Mouse (Mus musculus) layer of hippocampus, adult 9-11 months (tissue): Measurements from ENCODE around the gene Usp4.

ENCODE experiments used
- DNase-seq: peaks from one replicate; pipeline ENCODE4 v3.0.0; 2022

Usp4 gene

DNA sequence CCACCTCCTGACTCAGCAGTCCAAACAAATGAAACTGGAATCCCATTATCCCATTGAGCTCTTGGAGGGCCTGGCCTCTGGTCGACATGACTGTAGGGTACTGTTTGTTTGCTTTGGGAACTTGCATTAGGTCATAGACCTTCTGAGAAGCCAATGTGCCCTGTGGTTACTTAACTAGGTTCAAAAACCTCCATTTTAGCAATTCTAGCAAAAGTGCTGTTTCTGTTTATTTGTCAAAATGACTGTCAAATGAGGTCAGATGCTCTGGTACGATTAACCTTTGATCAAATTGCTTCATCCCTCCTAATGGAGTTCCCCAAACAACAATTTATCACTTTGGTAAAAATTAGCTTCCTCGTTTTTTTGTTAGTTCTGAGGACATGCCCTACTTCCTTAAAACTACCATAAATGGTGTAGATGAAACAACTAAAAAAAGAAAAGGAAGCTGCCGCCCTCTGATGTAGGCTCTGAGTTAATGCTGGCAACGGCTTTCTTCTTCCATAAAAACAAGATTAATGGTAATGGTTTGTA, 5.3 kb upstream of the Usp4 start:
- DNase-seq = no peak

DNA sequence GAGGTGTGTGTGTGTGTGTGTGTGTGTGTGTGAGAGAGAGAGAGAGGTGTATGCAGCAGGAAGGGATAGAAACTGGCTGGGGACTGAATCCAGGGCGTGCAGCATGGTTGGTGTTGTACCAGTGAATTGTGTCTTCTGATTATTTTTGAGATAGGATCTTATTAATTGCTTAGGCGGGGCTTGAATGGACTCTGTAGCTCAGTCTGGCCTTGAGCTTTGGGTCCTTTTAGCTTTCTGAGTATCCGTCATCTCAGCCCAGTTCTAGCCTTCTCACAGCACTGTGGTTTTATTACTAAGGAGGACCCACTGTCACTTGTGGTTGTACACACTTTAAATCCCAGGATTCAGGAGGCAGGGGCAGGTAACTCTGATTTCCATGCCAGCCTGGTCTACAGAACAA, 4.3 kb upstream of the Usp4 start:
- no peak for DNase-seq

GRCm38 (mm10) chr9:108343835-108344234, 3.8 kb upstream of the Usp4 start:
- DNase-seq = no peak

- DNase-seq = no peak
These were observed 3.2 kb upstream of the Usp4 start for GRCm38 (mm10) chr9:108344471-108344870.

- DNase-seq = no peak
These were observed 629 bp upstream of the Usp4 start for GRCm38 (mm10) chr9:108347024-108347423.

DNA sequence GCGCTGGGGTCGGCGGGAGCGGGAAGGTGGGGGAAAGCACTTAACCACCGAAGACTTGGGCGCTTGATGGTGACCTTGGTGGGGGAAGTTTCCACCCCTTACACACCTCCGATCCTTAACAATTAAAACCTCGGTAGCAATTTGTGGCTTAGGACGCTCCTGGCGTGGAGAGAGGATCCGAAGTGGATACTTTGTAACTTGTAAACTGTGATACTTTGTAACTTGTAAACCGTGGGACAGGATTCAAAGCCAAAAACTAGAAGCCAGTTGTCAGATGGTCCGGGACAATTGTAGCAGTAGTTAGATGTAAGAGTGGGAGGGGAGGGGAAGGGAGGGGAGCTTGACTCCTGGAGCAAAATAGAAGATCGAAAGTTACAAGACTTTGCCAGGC, 632 bp downstream of the Usp4 start:
- DNase-seq = no peak

DNA sequence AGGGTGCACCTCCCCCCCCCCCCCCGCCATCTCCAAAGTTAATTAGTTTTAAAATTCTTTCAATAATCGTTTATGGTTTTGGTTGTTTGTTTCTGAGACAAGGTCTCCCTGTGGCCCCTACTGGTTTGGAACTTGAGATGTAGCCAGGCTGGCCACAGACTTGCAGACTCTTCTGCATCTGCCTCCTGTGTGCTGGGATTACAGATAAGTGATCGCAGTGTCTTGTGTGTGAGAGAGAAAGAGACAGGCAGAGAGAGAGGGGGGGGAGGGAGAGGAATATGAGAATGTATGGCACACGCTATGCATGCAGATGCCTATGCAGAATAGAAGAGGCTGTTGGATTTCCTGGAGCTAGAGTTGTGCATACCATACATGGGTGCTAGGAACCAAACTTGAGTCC, 2.1 kb downstream of the Usp4 start:
- no peak for DNase-seq

- no peak for DNase-seq
These were observed 30.6 kb downstream of the Usp4 start for GRCm38 (mm10) chr9:108378234-108378633.

GRCm38 (mm10) chr9:108378736-108379135, 31.1 kb downstream of the Usp4 start:
- no peak for DNase-seq

GRCm38 (mm10) chr9:108379294-108379693, 31.6 kb downstream of the Usp4 start:
- no peak for DNase-seq

DNA sequence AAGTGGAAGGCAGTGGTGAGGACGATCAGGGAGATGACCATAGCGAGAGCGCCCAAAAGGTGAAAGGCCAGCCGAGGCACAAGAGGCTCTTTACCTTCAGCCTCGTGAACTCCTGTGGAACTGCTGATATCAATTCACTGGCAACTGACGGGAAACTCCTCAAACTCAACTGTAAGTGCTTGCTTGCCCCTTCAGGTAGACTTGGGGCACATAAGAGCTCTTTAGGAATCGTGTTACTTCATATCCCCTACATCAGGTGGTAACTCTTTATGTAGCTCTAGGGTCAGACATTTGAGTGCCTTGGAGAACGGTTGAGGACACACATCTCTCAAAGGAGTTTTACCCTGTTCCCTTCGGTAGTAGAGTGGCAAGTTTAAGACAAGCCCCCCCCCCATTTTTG, 33.7 kb downstream of the Usp4 start:
- no peak for DNase-seq

- DNase-seq = no peak
These were observed 37.4 kb downstream of the Usp4 start for GRCm38 (mm10) chr9:108385006-108385405.

- no peak for DNase-seq
These were observed 39.2 kb downstream of the Usp4 start for GRCm38 (mm10) chr9:108386816-108387215.

DNA sequence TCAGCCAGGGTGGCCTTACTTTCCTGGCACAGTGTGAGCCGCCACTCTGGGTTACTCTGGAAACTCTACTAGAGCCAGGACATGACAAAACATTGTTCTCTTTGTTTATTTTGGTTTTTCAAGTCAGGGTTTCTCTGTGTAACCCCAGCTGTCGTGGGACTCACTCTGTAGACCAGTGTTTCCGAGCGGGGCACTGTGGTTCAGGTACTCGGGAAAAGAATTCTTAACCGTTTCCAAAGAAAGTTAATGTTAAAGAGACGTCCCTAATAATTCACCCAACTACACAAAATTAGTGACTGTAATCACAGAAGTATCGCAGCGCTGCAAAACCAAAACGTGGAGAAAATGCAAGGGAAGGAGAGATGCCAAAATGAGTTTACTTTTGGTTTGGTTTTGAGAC, 40.9 kb downstream of the Usp4 start:
- no peak for DNase-seq

GRCm38 (mm10) chr9:108389220-108389619, 41.6 kb downstream of the Usp4 start:
- DNase-seq = peak; percentile 22

DNA sequence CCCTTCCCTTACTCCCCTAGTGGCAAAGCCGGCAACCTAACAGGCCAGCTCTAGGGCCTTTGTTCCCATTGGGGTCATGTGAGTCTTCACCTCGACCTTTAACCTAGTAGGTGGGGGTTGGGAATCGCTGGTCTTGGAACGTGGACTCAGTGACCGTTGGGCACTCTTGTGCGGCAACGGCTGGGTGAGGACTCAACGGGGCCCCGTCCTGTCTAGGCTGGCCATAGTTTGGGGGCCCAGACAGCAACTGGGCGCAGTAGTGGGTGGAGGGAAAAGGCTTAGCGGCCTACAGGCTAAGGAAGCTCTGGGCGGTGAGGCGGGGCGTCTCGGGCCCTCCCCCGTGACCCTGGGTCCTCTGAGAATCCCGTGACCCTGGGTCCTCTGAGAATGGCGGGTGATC, 45.0 kb downstream of the Usp4 start, which contains the start of gene 1700102P08Rik:
1700102P08Rik (plus strand) TSS at position 130 of the 400 bp plus-strand sequence.
- DNase-seq = no peak

- DNase-seq = no peak
These were observed 46.5 kb downstream of the Usp4 start for GRCm38 (mm10) chr9:108394191-108394590.

GRCm38 (mm10) chr9:108395427-108395826, 47.8 kb downstream of the Usp4 start:
- DNase-seq = no peak

GRCm38 (mm10) chr9:108398324-108398723, 50.7 kb downstream of the Usp4 start:
- DNase-seq = no peak

- DNase-seq = peak; percentile 85
These were observed 53.7 kb downstream of the Usp4 start for GRCm38 (mm10) chr9:108401186-108401960.

- peak; percentile 59 for DNase-seq
These were observed 55.4 kb downstream of the Usp4 start for GRCm38 (mm10) chr9:108403081-108403480.

GRCm38 (mm10) chr9:108404451-108404850, 56.8 kb downstream of the Usp4 start:
- no peak for DNase-seq

- no peak for DNase-seq
These were observed 61.9 kb downstream of the Usp4 start for GRCm38 (mm10) chr9:108409535-108409934.

DNA sequence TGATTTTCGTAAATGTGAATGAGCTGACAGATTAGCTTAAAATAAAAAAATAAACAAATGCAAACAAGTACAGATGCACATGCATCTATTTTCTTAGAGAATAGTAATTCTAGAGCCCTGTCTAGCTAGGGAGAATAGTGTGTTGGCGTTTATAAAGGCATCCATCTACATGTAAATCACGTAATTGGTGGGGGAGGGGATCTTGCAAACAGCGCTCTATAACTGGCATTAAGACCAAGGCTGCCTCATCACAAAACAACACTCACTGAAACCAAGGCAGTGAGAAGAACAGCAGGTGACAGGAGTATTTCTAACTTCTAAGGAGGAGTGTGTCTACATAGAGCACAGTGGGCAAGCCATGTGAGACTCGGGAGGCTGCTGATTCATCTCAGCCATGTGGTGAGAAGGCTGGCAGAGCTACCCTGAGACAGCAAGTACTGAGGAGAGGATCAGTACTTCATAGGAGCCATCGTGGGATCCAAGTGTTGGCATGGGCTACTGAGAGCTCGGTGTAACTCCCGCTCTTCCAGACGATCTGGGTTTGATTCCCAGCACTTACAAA, 63.8 kb downstream of the Usp4 start:
- peak; percentile 80 for DNase-seq
